Mouse (Mus musculus) gonadal fat pad, adult 2 months (tissue): ENCODE measurements around the gene Selplg. TPM values are rescaled to one million over a fixed set of nuclear protein-coding genes. Genes with fewer than 3 reads are reported as not detected.
"Not testable (repeated sequence)": the region's sequence is repeated elsewhere in the genome, so short reads cannot be mapped to it uniquely, and the experiment has no call there.

Source experiments
- DNase-seq: peaks from one replicate; pipeline ENCODE4 v3.0.0-alpha.2; 2012; ENCODE audit warnings: low read depth
- polyA plus RNA-seq: library from polyadenylated mRNA; depleted of rRNA; stranded (reverse); fragments of >200 nt; gene quantifications from 2 replicates; pipeline ENCODE4 v1.2.3, GENCODE M21; 2012

Gene Selplg
- polyA plus RNA-seq, 1 experiment: 22.3 TPM

DNA sequence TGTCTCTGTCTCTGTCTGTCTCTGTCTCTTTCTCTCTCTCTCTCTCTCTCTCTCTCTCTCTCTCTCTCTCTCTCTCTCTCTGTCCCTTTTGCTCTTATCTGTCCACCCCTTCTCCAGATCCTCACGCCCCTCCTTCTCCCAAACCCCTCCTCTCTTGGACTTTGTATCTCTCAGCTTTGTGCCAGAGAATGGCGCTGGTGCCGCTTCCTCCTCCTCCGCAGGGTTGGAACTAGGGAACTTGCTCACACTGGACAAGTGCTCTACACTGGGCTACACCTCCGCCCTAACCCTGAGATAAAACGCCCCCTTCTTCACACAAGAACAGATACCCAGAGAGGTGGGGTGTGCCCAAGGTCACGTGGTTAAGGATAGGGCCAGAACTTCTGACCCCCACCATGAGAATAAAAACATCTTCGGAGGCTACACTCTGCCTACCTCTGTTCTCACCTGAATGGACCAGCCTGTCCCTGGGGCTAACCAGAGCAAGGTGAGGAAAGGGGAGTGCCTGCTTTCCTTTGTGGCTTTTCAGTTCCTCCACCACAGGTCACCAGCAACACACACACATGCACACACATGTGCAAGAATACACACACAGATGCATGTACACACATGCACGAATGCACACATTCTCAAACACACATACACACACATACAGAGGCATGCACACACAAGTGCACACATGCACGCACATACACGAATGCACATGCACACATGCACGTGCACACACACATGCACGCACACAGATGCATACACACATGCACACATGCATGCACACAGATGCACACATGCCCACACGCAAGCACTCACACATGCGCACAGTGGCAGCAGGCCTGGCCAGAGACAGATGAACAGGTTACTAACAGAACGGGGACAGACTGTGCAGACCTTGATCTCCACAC lies 41.0 kb downstream of the Selplg start:
- no peak for DNase-seq

DNA sequence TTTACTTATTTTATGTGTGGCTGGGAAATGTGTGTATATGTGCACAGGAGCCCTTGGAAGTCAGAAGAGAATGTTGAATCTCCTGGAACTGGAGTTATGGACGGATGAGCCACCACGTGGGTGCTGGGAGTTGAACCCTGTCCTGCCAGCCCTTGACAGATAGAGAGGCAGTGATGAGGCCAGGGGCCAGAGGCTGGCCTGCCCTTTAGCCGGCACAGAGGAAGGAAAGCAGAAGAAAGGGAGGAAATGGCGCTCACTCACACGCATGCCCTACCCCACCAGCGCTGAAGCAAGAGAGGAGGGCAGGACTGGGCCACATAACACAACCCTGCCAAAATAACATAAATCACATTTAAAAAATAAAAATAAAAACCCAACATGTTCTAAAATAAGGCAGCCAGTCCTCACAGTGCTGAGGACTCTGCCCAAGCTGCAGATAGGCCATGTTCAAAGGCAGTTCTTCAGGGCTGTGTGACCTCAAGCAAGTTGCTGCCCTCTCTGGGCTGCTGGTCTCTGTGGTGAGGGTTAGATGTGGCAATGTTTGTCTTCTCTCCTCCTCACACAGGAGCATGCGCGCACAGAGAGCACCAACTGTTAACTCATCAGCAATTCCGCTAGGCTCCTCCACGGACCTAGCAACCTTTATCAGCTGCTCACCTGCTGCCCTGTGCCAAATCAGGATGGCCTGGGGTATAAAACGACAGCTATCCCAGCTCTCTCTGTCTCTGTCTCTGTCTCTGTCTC lies 41.8 kb downstream of the Selplg start:
- no peak for DNase-seq

DNA sequence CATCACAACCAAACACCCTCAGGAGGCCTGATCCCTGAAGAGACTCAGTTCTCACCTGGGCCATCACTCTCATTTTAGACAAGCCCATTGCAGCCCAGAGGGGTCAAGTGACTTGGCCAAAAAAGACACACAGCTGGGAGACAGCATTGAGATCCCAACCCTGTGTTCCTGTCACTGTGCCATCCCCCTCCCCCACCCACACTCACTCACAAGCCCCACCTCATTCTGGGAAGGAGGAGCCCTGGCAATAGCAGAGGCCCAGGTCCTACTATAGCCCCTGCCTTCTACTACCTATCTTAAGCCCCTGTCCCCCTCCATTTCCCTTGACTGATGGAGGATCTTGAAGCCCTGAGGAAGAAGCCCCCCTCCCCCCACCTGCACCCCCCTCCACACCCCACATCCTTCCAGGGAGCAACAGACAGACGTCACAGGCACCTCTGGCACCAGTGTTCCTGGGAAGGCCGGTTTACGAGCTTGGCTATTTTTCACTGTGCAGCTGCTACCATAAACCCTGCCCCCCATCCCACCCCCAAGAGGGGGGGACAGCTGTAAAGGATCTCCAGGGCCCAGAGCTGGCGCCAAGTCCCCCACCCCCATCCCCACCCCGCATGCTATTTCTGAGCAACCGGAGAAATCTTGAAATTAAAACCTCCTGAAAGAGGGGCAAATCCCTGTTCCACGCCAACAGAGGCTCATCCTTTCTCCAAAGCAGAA lies 43.2 kb downstream of the Selplg start:
- DNase-seq: no peak

GRCm38 (mm10) chr5:113788645-113789044 lies 43.8 kb downstream of the Selplg start:
- no peak for DNase-seq

DNA sequence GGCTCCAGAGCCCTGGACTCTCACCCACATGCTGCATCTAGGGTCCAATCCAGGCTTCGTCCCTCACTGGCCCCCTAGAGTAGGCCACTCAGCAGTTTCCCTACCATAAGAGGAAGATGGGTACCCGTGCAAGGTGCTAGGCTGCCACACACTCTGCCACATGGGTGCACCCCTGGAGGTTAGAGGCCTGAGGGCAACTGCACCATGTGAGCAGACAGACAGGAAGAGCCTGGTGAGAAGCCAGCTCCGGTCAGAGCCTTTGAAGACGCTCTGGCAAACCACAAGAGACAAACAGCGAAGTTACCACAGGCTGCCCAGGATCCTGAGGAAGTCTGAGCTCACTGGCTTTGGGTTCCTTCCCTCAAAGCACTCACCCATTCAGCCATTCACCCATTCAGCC lies 45.5 kb downstream of the Selplg start:
- no peak for DNase-seq

GRCm38 (mm10) chr5:113784104-113784503 lies 48.3 kb downstream of the Selplg start:
- not testable (repeated sequence) for DNase-seq

GRCm38 (mm10) chr5:113783581-113784001 lies 48.9 kb downstream of the Selplg start:
- no peak for DNase-seq

DNA sequence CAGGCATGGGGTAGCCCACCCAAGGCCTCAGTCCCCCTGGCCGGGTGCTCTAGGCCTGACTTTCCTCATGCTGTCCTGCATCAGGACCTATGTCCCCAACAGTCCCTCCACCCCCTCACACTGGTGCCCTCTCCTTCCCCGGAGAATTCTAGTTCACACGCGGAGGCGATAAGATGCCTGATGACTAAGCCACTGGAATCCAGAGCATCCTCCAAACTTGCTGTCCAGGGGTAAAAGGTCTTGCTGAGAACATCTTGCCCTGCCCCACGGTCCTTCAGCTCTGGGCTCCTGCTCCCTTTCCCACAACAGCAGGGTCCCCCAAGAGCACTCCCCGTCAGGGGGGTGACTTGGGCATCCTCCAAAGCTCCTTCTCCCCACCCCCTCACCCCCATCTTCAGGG lies 49.8 kb downstream of the Selplg start:
- no peak for DNase-seq

DNA sequence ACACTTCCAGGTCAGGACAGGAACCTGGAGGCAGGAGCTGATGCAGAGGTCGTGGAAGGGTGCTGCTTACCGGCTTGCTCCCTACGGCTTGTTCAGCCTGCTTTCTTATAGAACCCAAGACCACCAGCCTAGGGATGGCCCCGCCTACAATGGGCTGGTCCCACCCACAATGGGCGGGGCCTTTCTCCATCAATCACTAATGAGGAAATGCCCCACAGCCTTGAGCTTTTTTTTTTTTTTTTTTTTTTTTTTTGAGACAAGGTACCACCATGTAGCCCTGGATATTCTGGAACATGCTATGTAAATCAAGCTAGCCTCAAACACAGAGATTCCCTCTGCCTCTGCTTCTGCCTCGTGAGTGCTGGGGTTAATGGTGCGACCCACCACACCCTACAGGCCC lies 50.6 kb downstream of the Selplg start:
- no peak for DNase-seq

- no peak for DNase-seq
Measured at GRCm38 (mm10) chr5:113781254-113781653, 51.2 kb downstream of the Selplg start.

DNA sequence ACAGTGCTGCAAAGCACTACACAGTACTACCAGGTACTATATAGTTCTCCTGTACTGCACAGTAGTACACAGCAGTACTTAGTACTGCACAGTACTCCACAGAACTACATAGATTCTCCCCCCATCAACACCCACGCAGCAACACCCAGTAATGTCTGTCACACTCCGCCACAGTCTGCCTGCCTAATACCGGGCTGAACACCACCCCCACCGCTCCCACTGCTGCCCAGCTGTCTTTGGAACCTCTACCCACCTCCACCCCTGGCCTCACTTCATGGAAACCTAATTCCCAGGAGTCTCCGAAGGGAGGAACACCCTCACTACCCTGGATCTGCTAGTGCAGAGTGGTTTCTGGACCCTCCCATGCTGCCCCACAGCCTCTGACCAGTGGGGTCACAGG lies 51.7 kb downstream of the Selplg start:
- DNase-seq: no peak

- DNase-seq: no peak
Measured at GRCm38 (mm10) chr5:113780082-113780752, 52.2 kb downstream of the Selplg start.

- no peak for DNase-seq
Measured at GRCm38 (mm10) chr5:113779569-113779968, 52.9 kb downstream of the Selplg start.

- DNase-seq: not testable (repeated sequence)
Measured at GRCm38 (mm10) chr5:113777728-113778127, 54.7 kb downstream of the Selplg start.

DNA sequence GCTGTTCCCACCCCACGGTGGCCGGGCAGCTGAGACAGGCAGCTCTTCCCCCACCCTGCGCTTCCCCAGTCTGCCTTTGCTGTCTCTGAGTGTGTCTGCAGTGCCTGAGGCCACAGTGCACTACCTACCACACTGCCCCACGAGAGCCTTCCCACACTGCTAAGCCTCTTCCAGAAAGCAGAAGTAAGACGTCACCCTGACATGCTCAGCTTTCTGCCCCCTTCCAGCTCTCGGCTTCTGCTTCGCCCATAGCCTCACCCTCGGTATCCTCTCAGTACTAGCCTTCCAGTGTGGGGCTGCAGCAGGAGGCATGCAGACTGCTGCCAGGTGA lies 55.6 kb downstream of the Selplg start:
- DNase-seq: no peak

DNA sequence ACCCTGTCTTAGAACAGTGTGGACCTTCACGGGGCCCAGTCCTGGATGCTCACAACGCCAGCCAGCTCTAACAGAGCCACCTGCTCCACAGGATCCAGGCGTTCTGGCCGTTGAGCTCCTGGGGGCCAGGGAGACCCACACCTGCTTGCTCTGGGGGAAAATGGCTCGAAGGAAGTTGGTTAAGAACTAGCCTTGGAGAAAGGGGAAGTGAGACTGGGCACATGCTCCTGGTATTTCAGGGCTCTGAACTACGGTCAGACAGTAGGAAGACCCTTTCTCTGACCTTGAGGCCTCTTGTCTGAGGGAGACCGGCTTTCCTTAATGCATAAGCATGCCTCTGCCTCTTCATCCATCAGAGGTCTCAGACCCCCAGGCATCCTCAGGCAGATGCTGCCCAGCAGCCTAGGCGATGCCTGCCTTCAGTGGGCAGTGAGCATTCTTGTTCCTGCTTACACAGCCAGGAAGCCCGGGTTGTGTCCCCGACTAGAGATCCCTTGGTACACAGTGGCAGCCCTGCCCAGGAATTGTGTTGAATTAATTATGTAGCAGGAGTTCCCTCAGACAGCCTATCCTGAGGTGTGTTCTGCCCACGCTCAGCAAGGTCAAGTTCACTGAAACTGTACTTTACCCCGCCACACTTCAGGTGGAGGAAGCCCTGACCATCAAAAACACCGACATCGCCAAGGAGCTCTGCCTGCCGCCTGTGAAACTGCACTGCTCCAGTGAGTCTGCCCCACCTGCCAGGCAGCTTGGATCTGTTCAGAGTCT lies 56.1 kb downstream of the Selplg start:
- DNase-seq: no peak

GRCm38 (mm10) chr5:113775585-113775984 lies 56.9 kb downstream of the Selplg start:
- no peak for DNase-seq

GRCm38 (mm10) chr5:113773664-113774063 lies 58.8 kb downstream of the Selplg start:
- no peak for DNase-seq

DNA sequence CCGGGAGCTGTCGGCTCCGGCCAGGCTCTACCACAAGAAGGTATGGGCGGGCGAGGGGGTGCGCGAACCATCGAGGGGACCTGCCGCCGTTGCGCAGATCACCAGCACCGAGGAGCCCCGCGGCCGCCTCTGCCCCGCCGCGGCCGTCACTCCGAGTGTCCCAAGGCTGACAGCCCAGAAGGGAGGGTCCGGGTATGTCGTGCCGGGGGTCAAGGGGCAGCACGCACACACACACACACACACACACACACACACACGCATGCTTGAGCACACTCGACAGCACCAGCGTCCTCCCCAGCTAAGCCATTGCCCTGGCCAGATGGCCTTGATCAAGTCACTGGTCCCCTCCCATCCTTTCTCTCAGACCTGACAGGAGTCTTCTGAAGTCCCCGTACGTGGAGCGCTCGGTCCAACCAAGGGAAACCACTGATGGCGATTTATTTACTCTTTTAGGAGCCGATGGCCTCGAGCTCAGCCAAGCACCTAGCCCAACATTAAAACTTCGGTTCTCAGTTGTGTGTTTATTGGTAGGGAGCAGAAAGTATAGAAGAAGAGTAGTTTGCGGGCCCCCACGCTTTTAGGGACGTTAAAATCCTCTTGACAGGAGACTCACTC lies 59.4 kb downstream of the Selplg start:
- DNase-seq: no peak

DNA sequence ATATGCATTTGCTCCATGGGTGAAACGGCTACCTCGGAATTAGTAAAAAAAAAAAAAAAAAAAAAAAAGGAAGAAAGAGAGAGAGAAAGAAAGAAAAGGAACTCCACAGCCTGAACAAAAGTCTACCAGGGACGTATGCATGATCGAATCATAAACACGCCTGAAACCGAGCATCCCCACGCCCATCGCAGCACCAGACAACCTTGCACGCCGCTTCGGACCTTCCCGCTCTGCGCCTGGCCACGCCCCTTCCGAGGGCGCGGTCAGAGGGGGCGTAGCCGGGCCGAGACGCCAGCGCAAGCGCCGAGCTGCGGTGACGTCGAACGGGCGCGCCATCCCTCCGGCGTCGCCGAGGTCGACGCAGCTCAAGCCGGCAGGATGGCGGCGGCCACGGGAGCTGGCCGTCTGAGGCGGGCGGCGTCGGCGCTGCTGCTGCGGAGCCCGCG lies 60.0 kb downstream of the Selplg start, which contains the start of the genes Sart3 and Iscu:
Gene Sart3, minus strand, starts transcription at position 61 of the 446 bp plus-strand sequence.
Gene Iscu, plus strand, starts transcription at position 299 of the 446 bp plus-strand sequence.
- peak; percentile 33 for DNase-seq
